Mouse (Mus musculus) lung, postnatal 0 days (tissue): Measurements from ENCODE around the gene Arl16.

Source experiments
- CTCF ChIP-seq: IDR thresholded peaks from 2 replicates; pipeline ENCODE4 v1.5.1; 2016; ENCODE audit warnings: antibody characterized with exemption, mild to moderate bottlenecking
- EP300 ChIP-seq: IDR thresholded peaks from 2 replicates; pipeline ENCODE4 v1.6.1; 2016; ENCODE audit warnings: antibody characterized with exemption, mild to moderate bottlenecking, control low read depth

GRCm38 (mm10) chr11:120509940-120510339 lies 42.5 kb upstream of the Arl16 start:
- TF ChIP-seq EP300 (no peak), CTCF (no peak)
